Mouse (Mus musculus): ENCODE measurements at regions not wholly inside any gene's neighbourhood (a gene's known extent, or its start where the extent isn't known, plus 50 kb on each side); places are given as distances from the start of the nearest gene placed in this dataset.

DNA sequence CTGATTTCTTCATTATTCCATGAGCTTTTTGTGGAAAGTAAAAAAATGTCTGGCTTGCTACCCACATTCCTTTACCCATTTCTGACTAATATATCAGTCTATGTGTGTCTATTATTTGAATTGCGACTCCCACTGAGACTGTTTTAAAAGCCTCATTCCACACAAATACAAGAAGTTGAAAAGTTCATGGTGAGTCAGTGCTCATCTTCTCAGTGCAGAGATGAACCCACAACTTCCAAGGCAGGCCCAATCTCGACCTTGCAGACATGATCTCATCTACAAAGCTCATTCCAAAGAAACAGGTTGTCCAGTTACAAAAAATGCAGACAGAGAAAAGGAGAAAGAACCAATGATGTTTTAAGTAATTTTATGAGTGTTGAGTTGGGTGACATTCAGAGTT lies 208.0 kb downstream of the Alg10b start:
- Histone ChIP-seq H3K4me3 (no peak overlapping the region), H3K27ac (no peak overlapping the region)
- TF ChIP-seq CTCF (IDR thresholded peaks at IDR 0.05): no peak
- intact Hi-C loops (cut with DNase I): no loop called here
- no peak for DNase-seq

DNA sequence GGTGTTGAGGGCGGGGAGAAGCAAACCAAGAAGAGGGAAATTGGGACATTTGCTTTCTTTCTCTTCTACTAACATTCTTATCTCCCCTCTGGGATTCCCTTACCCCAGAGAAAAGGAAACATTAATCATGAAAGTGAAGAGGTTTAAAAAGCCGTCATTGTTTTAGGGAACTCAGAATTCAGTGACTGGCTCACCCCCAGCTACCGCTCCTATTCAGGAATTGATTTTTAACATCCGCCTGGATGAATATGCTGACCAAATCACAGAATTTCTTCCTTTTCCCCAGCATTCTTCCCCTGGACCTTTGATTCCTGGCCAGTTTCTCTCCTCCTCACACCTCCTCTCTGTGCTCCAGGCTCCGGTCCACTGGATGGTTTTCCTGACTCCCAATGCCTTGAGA lies 211.2 kb downstream of the Alg10b start:
- no peak overlapping the region for H3K27ac ChIP-seq
- intact Hi-C loops (cut with DNase I): no loop called here
- no peak overlapping the region for H3K4me3 ChIP-seq
- no peak for TF ChIP-seq CTCF (IDR thresholded peaks at IDR 0.05)
- no peak for DNase-seq
